In the genomic region with DNA sequence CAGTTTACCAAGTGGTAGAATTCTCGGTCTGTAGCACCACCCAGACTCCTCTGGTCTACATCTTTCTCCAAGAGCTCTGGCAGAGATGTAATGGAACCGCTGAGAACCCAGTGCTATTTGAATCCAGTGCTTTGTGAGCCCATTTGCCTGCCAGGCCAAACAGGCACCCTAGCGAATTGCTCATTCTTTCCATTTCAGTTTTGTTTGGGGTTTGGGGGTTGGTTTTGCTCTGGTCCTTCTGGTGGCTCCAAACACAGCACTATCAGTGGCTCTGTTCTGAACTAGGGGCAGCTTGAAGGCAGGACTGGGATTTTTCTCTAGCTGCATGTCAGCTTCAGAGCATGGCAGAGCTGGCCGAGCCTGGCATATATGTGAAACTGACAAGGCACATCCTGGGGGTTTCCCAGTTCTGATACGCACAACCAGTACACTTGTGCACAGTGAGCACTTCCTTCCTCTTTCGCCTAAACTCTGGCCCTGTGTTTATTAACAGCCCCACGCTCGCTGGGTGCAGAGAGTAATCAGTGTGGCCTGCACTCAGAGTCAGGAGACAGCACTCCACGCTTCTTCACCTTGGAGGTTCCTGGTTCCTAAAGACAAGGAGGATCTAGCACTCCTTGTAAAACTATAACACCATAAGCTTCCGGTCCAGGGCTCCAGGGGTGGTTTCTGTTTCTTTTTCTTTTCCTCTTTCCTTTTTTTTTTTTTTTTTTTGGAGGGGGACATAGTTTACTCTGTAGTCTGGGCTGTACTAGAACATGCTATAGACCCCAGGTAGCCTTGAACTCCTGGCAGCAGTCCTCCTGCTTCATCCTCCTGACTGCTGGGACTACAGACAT, we compare ENCODE assay signal across 10 mouse cellular contexts. TPM values are rescaled to one million over a fixed set of nuclear protein-coding genes. Genes with fewer than 3 reads are reported as not detected.
DNase-seq lines count a peak whose midpoint lies in the region; ATAC-seq lines count a peak whose summit lies in the region.
"Had no signal": no experiment of that assay in that cellular context is flagged by ENCODE, and none has a peak within 500 bp of the region (broad histone marks: within the 10 kb centered on the region; RNA-seq: fewer than 3 reads in every experiment).

No protein-coding gene starts in this region.

- no peaks in the 10 kb centered on the region for H3K36me3 ChIP-seq in megakaryocyte, embryonic 14.5 days (replicated peaks; ENCODE audit: low read length)
- no peaks in the 10 kb centered on the region for H3K36me3 ChIP-seq in midbrain, embryonic 13.5 days
- H3K36me3 ChIP-seq in limb, embryonic 10.5 days: no peaks in the 10 kb centered on the region
- H3K36me3 ChIP-seq: limb, embryonic 12.5 days had no signal

- peaks cover 43% of the 10 kb centered on the region for H3K4me1 ChIP-seq in megakaryocyte, embryonic 14.5 days
- H3K4me1 ChIP-seq in midbrain, embryonic 13.5 days (replicated peaks): no peaks in the 10 kb centered on the region
- peaks cover 11% of the 10 kb centered on the region for H3K4me1 ChIP-seq in limb, embryonic 10.5 days
- H3K4me1 ChIP-seq: limb, embryonic 12.5 days had no signal

- H3K27me3 ChIP-seq in megakaryocyte, embryonic 14.5 days (replicated peaks): peaks cover 19% of the 10 kb centered on the region
- no peaks in the 10 kb centered on the region for H3K27me3 ChIP-seq in midbrain, embryonic 13.5 days
- no peaks in the 10 kb centered on the region for H3K27me3 ChIP-seq in limb, embryonic 10.5 days (ENCODE audit: low read depth, poor library complexity, severe bottlenecking)
- H3K27me3 ChIP-seq: limb, embryonic 12.5 days had no signal

- WGBS in midbrain, embryonic 13.5 days: 82% methylated on average over 10 of the region's 10 CpGs
- WGBS in limb, embryonic 10.5 days: 80% methylated on average over 10 of the region's 10 CpGs

- H3K4me3 ChIP-seq in megakaryocyte, embryonic 14.5 days (replicated peaks): peak overlapping the region; percentile 89
- no peak overlapping the region for H3K4me3 ChIP-seq in midbrain, embryonic 13.5 days (replicated peaks)
- no peak overlapping the region for H3K4me3 ChIP-seq in limb, embryonic 10.5 days
- H3K4me3 ChIP-seq: limb, embryonic 12.5 days had no signal

- H3K9ac ChIP-seq in midbrain, embryonic 13.5 days (replicated peaks): no peak overlapping the region
- H3K9ac ChIP-seq: limb, embryonic 12.5 days had no signal

- peak; percentile 94 for DNase-seq in A20 (ENCODE audit: low read depth, low spot score)
- DNase-seq in CD8-positive naive resting alpha-beta T cell, adult 2 months (ENCODE audit: low read depth in 2 of 2, low spot score in 2 of 2): peak; percentile 56 to 57
- DNase-seq in induced T-regulatory cell, adult 2 months (ENCODE audit: low read depth): peak; percentile 95
- DNase-seq in urinary bladder, adult 18-20 months (ENCODE audit: low spot score in 2 of 2): no peak
- no peak for DNase-seq in urinary bladder, postnatal 36 days (ENCODE audit: low spot score in 2 of 2)
- no peak for DNase-seq in limb, embryonic 10.5 days (ENCODE audit: low spot score)
- DNase-seq: adrenal gland, adult 8-10 months had no signal

- H3K4me2 ChIP-seq in midbrain, embryonic 13.5 days (replicated peaks): no peak overlapping the region
- H3K4me2 ChIP-seq: limb, embryonic 12.5 days had no signal

- no peak for ATAC-seq in midbrain, embryonic 13.5 days

- H3K27ac ChIP-seq in midbrain, embryonic 13.5 days: no peak overlapping the region
- no peak overlapping the region for H3K27ac ChIP-seq in limb, embryonic 10.5 days
- H3K27ac ChIP-seq: limb, embryonic 12.5 days had no signal

- 0 out of 2 replicates have a peak, but pooled peaks cover 3% of the 10 kb centered on the region for H3K9me3 ChIP-seq in megakaryocyte, embryonic 14.5 days
- H3K9me3 ChIP-seq in midbrain, embryonic 13.5 days: no peaks in the 10 kb centered on the region
- no peaks in the 10 kb centered on the region for H3K9me3 ChIP-seq in limb, embryonic 10.5 days (replicated peaks)
- H3K9me3 ChIP-seq: limb, embryonic 12.5 days had no signal

RNA-seq across cellular contexts. Expression of gene Ubald2, which starts 9.9 kb away (rescaled TPM):
- polyA plus RNA-seq in megakaryocyte, embryonic 14.5 days (2012; ENCODE audit: insufficient read depth, low replicate concordance): 443 and 805 TPM in 2 replicates
- polyA plus RNA-seq in midbrain, embryonic 13.5 days (2015; fragmentation: Nextera tagmentation; extraction: Ambion mirVana): 47.7 and 50.3 TPM in 2 replicates
- polyA plus RNA-seq in limb, embryonic 10.5 days (2016; fragmentation: Nextera tagmentation; extraction: Ambion mirVana): 44.1 and 51.8 TPM in 2 replicates

RNA-seq across cellular contexts. Expression of gene Rnf157, which starts 11.2 kb away (rescaled TPM):
- polyA plus RNA-seq in megakaryocyte, embryonic 14.5 days (2012; ENCODE audit: insufficient read depth, low replicate concordance): 1.2 and 1.8 TPM in 2 replicates
- polyA plus RNA-seq in midbrain, embryonic 13.5 days (2015; fragmentation: Nextera tagmentation; extraction: Ambion mirVana): 25.7 and 31.3 TPM in 2 replicates
- 11.1 and 18.3 TPM in 2 replicates for polyA plus RNA-seq in limb, embryonic 10.5 days (2016; fragmentation: Nextera tagmentation; extraction: Ambion mirVana)

RNA-seq across cellular contexts. Expression of gene Qrich2, which starts 42.0 kb away (rescaled TPM):
- polyA plus RNA-seq in megakaryocyte, embryonic 14.5 days (2012; ENCODE audit: insufficient read depth, low replicate concordance): not detected in 2 replicates
- not detected in 2 replicates for polyA plus RNA-seq in midbrain, embryonic 13.5 days (2015; fragmentation: Nextera tagmentation; extraction: Ambion mirVana)
- polyA plus RNA-seq in limb, embryonic 10.5 days (2016; fragmentation: Nextera tagmentation; extraction: Ambion mirVana): 0.36 and 0.44 TPM in 2 replicates

Comparison
In these comparisons a context has a peak if more than half of its experiments do, and no peak if none do; other contexts are left out.
1. DNase-seq: peak in A20 (single experiment), CD8-positive naive resting alpha-beta T cell, adult 2 months (2 of 2) and induced T-regulatory cell, adult 2 months (single experiment); none in urinary bladder, adult 18-20 months (0 of 2), urinary bladder, postnatal 36 days (0 of 2) and limb, embryonic 10.5 days (single experiment).